Mouse (Mus musculus): ENCODE measurements at regions not wholly inside any gene's neighbourhood (a gene's known extent, or its start where the extent isn't known, plus 50 kb on each side); places are given as distances from the start of the nearest gene placed in this dataset.

- no peak for TF ChIP-seq CTCF (conservative IDR thresholded peaks at IDR 0.05; ENCODE audit: low read length)
- TF ChIP-seq NANOG (IDR thresholded peaks at IDR 0.05; ENCODE audit: borderline replicate concordance, low read length) = no peak
Observed at GRCm38 (mm10) chr6:100452097-100453002, 165.1 kb upstream of the Rybp start.

Measured in E14TG2a.4 (cell line).